Mouse (Mus musculus): ENCODE results near the gene Mavs.

Mavs gene

GRCm38 (mm10) chr2:131261481-131262212 lies 27.8 kb downstream of the Mavs start:
- peak; percentile 72 for ATAC-seq (ENCODE audit: low TSS enrichment)

DNA sequence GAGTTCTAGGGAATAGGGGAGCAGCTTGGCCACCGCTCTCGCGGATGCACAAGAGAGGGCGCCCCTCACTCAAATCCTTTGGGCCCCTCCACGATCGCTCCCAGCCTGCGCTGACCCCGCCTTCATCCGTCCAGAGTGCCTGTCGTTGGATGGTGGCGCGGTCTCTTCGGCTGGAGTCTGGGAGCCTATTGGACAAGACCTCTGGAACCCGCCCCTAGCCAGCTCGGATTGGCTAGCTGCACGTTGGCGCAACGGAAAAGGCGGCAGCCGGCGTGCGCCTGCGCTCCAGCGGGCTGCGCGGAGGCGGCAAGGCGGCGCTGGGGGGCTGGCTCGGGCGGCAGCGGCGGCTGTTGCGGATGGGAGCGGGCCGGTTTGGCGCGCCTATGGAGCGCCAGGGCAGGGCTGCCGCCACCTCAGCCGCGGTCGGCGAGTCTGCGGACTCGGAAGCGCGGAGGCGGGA lies 28.4 kb downstream of the Mavs start, which contains the start of gene Pank2:
Pank2 (plus strand) TSS at position 283 of the 460 bp plus-strand sequence.
- ATAC-seq (ENCODE audit: low TSS enrichment) = peak; percentile 98

DNA sequence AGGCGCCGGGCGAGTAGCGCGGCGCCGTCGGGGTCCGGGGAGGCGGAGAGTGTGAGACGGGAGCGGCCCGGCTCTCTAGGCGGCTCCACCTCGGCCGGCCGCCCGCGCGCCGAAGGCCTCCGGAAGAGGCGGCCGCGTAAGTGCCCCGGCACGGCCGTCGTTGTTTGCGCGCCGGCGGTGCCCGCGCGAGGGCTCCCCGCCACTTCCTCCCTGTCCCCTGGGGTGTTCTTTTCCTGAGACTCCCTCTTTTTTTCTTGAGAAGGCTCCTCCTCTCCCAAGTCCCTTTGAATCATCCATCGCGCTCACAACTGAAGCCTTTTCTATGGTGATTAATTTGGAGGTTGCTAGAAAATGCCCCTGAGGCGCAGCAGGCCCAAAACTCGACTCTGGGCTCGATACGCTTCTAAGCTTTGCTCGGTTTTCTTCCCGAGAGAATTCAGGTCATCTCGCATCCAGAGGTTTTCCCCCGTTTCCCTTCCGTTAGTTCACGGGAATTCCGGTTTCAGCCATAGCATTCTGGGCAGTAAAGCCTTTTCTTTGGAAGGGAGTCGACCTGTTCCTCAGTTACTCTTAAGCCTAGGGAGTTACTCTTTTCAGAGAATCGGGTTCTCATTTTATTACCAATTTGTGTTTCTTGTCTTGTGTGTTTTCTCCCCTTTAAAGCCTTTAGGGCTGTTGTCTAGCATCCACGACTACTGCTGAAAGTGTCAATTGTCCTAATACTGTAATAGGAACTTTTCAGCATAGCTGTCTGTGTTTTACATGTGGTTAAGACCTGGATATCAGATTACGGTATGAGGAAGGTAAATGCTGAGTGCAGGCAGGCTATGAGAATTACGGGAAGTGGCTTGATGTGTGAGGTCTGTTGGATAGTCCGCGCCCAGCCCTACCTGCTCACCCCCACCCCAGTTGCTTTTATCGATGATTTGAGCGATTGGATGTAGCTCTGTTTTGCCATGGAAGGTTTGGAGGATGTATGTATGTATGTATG lies 29.1 kb downstream of the Mavs start:
- ATAC-seq (ENCODE audit: low TSS enrichment) = peak; percentile 69

DNA sequence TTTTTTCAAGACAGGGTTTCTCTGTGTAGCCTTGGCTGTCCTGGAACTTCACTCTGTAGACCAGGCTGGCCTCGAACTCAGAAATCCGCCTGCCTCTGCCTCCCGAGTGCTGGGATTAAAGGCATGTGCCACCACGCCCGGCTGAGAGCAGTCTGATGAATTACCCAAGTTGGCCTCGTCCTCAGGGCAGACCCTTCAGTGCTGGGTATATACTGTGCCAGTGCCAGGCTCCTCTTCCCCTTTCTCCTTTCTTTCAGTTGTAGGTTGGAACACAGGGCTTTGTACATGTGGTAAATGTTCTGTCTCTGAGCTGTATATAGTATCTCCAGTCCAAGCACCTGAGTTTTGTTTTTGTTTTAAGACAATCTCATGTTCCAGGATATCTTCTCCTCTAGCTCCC lies 30.2 kb downstream of the Mavs start:
- no peak for ATAC-seq (ENCODE audit: low TSS enrichment)

GRCm38 (mm10) chr2:131265056-131265455 lies 31.2 kb downstream of the Mavs start:
- no peak for ATAC-seq (ENCODE audit: low TSS enrichment)

- no peak; the same call in 1 of the 2 replicates for ATAC-seq (ENCODE audit: low TSS enrichment)
Measured at GRCm38 (mm10) chr2:131275493-131275892, 41.6 kb downstream of the Mavs start.

DNA sequence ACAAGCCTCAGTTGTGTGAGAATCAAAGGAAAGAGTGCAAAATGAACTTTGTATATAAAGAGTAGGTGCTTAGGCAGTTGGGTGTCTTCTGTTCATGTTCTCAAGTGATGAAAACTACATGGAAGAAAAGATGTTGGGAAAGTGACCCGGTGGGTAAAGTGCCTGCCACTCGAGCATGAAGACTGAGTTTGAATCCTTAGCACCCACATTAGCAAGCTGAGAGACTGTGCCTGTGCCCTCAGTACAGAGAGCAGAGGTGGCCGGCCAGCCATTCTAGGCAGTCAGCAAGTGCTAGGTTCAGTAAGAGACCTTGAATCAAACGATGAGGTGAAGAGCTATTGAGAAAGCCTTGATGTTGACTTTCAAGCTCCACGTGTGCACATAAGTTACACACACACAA lies 42.9 kb downstream of the Mavs start:
- ATAC-seq (ENCODE audit: low TSS enrichment) = no peak

DNA sequence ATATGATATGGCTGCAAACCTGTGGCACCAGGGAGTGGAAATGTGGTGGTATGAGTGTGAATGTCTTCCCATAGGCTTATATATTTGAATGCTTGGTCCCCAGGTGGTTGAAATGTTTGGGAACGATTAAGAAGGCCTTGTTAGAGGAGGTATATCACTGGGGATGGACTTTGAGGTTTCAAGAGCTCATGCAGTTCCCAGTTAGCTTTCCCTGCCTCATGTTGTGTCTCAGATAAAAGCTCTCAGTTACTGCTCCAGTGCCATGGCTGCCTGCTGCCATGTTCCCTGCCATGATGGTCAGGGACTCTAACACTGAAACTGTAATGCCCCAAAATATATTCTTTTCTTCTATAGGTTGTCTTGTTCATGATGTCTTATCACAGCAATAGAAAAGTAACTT lies 47.7 kb downstream of the Mavs start:
- ATAC-seq (ENCODE audit: low TSS enrichment) = no peak

DNA sequence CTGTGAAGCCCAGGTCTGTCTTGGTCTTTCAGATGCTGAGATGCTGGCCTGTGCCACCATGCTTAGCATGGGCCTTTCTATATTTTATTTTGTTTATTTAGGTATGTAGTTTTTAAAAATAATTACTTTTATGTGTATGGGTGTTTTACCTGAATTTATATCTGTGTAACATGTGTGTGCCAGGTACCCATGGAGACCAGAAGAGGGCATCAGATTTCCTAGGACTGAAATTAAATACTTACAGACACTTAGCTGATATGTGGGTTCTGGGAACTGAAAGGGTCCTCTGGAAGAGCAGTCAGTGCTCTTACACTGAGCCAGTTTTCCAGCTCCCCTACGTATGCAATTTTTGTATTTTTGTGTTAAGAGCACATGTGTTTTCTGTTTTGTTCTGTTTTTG lies 52.4 kb downstream of the Mavs start:
- ATAC-seq (ENCODE audit: low TSS enrichment) = no peak

DNA sequence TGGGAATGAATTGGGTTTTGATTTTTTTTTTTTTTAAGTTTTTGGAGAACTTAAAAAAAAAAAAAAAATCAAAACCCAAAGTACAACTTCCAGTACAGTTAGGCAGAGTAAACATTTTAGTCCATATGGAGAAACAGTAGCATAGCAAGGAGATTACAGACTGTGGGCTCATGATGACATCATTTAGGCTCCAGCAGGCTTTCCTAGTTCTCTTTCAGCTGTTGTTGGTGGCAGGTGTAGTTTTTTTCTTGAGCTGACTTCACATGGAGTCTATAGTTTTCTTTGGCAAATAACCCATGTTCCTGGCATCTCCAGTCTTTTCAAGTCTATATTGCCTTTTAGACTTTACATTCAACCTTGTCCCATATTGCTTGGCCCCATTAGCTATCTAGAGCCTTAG lies 56.8 kb downstream of the Mavs start:
- no peak for ATAC-seq (ENCODE audit: low TSS enrichment)

DNA sequence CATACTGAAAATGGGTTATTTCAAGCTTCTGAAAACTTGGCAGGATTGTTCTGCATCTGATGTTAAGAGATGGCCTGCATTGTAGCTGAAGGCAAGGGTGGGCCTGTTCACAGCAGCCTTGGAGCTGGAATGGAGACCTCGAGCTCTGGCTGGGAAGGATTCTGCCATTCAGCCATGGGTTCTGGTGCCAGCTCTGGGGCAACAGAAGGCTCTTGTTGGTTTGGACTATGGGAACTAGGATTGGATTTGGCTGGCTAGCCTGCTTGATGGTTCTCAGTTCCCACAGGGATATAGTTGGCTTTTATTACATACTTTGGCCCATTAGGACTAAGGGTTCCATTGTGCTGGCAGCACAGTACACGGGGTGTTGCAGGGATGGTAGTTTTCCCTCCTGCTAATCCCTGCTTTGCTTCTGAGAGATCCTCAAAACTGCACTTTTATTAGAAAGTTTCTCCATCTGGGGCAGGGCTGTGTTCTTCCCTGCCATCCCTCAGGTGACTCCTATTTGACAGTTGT lies 62.9 kb downstream of the Mavs start:
- no peak for ATAC-seq (ENCODE audit: low TSS enrichment)
